Mouse (Mus musculus): ENCODE results near the gene Zfp773. TPM values are rescaled to one million over a fixed set of nuclear protein-coding genes. Genes with fewer than 3 reads are reported as not detected.
"Not testable (repeated sequence)": the region's sequence is repeated elsewhere in the genome, so short reads cannot be mapped to it uniquely, and the experiment has no call there.

Gene Zfp773
- 1.5 and 1.7 TPM in 2 replicates for polyA plus RNA-seq (2012; rRNA removed)

DNA sequence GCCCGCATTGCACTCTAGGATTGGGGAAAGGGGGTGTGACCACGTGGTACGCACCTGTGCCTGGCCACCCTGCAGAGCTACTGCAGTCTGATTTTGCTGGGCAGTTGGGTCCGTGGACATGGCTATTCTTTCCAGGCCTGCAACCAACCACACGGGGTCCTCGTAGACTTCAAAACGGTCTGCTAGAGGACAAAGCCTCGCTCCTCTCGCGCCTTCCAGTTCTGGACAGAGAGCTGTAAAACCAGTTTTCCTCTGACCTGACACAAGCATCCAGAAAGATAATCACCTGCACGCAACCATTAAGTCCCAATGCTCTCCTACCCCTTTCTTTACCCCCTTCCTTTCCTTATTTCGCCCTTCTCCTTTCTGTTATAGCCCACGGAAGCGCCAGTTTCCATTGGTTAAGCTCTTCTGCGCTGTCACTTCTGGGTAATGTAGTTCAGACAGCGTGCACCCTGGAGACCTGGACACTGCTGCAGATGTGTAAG lies at the start of gene Zfp773:
Zfp773 (minus strand) TSS at position 377 of the 488 bp plus-strand sequence.
- DNase-seq (ENCODE audit: extremely low spot score in 1 of 2, low spot score in 1 of 2), result peak; percentile 9 to 70

DNA sequence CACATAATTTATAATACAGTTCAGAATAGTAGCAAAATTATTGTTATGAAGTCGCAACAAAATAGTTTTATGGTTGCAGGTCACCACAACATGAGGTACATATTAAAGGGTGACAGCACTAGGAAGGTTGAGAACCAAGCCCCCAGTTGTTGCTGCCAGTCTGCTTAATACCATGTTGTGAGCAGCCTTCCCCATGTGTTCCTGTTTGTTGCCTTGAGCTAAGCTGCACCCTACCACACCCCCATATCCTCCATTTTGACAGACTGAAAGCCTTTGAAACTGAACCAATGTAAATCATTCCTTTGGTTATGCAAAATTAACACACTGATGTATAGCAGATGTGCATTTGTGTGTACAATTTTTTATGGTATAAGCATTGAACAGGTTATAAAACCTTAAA lies 49.3 kb upstream of the Zfp773 start:
- no peak for DNase-seq (ENCODE audit: extremely low spot score in 1 of 2, low spot score in 1 of 2)

DNA sequence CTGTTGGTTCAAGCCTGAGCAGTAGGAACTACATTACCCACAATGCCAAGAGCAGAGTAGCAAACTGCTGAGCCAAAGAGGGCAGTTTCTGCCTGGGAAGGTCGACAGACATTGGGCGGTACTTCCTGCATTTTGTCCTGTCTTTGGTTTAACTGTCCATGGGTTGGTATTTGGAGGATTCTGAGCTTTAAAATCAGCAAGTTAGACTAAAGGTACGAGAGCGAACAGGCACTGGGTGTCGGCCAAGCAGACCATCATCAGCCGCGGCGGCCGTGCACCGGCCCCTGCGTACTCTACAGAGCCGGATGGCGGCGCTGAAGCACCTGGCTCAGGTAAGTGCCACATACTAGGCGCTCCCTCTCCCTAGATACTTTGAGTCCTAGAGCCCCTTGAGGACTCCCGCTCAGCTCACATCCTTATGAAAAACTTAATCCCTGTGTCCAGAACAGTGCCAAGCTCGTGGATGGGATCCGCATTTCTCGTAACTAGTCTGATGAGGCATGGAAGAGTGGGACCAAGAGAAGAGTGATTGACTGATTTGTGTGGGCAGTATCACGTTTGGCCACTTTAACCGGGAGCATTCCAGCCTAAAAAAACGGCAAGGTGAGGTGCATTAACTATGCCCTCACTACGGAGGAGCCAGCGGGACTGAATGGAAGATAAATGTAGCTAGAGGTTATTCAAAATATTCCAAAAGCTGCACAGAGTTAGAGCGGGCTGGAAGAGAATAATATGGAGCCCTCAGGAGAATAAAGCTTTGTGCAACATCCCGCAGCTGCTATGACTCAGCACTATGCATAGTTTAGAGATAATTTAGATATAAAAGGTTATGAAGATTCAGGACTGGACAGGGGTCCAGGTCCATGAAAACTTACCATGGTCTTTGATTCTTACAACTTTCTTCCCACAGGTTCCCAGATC lies 34.9 kb upstream of the Zfp773 start, which contains the start of gene Zfp418:
Zfp418 (plus strand) TSS at position 104 of the 921 bp plus-strand sequence.
- DNase-seq (ENCODE audit: extremely low spot score in 1 of 2, low spot score in 1 of 2), result peak; percentile 71 to 85

DNA sequence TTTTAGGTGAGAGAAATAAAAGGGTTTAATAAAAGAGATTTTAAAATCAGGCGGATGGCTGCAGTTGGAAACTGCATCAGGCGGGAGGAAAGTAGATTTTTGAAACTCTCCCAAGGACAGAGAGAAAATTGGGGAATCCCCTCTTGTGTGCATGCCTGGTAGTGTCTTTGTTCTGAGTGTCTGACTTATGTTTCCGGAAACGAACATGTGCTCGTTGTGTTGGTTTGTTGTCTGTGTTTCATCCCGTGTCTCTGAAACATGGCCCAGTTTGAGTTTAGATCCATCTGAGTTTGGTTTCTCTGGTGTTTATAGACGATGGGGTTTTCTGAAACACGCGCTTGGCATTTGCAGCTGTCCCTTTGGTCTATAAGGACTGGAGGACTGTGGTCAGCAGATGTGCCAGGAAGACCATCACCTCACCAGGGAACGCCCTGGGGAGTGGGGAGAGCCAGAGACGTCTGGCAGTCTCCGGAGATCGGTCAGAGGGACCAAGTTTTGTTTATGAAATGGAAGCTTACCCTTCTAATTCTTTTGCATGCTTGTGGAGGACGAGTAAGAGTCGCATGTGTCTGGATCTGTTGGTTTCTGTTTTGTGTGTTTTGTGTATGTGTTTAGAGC lies 9.5 kb upstream of the Zfp773 start:
- DNase-seq (ENCODE audit: extremely low spot score in 1 of 2, low spot score in 1 of 2), result no peak

DNA sequence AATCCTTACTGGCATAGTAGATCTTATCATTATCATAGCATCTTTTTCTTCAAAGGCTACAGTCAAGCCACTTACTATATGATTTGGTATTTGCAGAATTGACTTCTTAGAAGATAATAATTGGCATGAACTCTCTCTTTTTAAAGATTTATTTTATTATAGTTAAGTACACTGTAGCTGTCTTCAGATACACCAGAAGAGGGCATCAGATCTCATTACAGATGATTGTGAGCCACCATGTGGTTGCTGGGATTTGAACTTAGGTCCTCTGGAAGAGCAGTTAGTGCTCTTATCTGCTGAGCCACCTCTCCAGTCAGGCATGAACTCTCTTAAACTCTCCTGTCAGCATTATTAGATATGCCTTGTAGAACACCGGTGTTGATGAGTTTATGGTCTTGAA lies 7.7 kb upstream of the Zfp773 start:
- no peak for DNase-seq (ENCODE audit: extremely low spot score in 1 of 2, low spot score in 1 of 2)

DNA sequence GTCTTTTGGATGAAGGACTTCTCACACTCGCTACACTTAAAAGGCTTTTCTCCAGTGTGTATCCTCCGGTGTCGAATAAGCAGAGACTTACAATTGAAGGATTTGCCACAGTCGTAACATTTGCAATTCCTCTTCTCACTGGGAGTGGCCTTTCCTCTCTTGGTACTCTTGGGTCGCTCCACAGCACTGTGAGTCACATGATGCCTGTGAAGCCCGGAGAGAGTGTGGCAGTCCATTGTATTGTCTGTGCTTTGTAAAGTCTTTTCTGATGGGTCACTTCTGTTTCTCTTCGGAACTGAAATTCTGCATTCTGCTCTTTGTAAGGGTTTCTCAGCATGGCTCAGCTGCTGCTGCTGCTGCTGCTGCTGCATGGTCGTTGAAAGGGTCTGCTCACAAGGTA lies 3.8 kb downstream of the Zfp773 start:
- no peak for DNase-seq (ENCODE audit: extremely low spot score in 1 of 2, low spot score in 1 of 2)

DNA sequence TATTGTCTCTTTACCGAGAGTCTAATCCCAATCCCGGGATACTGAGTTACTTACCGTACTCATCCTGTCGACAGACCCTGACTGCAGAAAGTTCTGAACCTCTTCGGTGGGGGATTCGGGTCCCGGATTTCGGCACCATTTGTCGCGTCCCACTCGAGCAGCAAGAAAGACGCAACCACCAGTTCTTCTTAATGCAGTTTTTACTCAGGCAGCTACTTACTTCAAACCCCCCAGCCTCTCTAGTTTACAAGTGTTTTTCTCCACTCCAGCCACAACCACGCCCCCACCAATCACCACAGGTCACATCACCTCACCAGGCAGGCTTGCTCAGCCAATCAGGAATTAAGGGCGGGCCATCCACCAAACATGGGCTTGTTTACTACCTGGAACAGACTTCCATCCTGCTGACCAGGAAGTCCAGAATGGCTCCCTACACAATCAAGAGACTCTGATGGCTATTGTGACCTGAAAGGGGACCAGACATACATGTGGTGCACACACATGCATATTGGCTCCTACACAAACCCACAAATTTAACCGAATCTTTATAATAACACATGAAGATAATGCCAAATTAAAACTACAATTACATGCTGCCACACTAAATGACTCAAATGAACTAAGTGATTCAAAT lies 5.9 kb downstream of the Zfp773 start:
- not testable (repeated sequence) for DNase-seq (ENCODE audit: extremely low spot score in 1 of 2, low spot score in 1 of 2)

DNA sequence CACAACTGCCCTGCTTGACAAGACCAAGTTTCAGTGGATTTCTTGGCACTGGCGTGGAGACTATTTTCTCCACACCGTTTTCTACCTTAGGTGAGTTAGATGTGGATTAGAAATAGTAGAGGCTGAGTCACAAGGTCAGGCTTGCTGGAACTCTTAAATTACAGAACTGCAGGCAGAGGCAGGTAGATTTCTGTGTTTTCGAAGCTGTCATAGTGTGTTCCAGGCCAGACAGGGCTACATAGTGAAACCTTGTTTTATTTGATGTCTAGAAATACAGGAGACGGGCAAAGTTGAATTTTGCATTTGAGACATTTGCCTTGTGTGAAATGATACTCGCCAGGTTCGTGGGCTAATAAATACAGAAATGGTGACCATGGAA lies 15.0 kb downstream of the Zfp773 start:
- DNase-seq (ENCODE audit: extremely low spot score in 1 of 2, low spot score in 1 of 2), result no peak

DNA sequence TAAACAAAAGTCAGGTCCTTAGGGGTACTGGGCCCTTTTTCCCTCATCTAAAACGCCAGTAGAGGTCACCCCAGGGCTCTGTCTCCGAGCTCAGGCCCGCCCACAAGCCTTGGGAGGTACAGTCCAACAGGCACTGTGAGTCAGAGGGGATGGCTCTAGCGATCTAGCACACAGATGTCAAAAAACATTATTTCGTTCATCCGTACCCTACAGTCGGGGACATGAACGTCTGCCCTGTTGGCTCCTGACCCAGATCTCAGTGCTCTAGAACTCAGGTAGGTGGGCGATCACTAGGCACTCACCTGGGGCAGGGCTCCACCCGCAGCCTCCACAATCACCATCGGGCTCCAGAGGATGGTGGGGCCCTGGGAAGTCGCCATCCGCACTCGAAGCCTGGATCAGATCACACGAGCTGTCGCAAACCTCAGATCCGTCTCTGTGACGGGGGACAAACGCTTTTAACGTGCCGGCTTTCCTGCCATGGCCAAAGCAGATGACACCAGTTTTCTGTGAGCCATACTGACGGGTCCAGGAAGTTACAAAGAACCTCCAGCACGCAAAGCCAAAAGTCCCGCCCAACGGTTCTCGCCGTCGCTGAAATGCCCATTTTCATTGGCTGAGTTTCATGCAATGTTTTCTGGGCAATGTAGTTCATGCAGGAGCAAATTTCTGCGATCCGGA lies 15.5 kb downstream of the Zfp773 start, which contains the start of gene Zfp954:
Zfp954 (minus strand) TSS at position 568 of the 681 bp plus-strand sequence.
- peak; percentile 84 to 94 for DNase-seq (ENCODE audit: extremely low spot score in 1 of 2, low spot score in 1 of 2)

DNA sequence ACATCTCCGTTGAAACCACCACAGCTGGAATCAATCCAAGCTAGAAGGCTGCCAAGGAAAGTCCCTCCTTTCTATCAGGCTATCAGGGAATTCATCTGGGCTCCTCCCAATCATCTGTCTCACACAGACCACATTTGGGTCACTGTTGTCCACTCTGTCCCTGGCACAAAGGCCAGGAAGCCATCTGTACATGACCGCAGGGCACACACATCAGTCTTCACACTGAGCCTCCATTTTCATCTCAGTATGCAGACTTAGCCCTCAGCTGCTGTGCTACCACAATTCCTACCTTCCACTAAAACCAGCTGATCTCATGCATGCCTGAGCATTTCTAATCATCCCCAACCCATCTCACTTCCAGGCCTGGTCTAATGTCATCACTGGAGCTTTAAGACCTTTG lies 18.1 kb downstream of the Zfp773 start:
- DNase-seq (ENCODE audit: extremely low spot score in 1 of 2, low spot score in 1 of 2), result no peak

DNA sequence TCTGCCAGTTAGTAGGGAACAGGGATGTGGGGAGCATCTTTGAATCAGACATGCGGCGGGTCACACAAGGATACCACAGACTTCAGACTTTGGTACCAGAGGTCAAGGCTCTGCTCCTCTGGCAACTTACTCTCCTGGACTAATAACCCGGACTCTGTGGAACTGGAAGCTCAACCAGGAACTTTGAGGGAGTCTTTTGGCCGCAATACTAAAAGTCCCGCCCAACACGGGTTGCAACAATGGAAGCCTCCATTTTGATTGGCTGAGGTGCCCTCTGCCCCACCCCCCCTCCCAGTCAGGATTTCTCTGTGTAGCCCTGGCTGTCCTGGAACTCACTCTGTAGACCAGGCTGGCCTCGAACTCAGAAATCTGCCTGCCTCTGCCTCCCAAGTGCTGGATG lies 28.1 kb downstream of the Zfp773 start:
- DNase-seq (ENCODE audit: extremely low spot score in 1 of 2, low spot score in 1 of 2), result no peak

Other genes with a start within 250 kb of the Zfp773 start
- 0.20 and 0.61 TPM in 2 replicates for gene Aurkc, start 141.5 kb downstream of the Zfp773 start, polyA plus RNA-seq (2012; rRNA removed)
- gene Zfp954, start 15.3 kb downstream of the Zfp773 start, polyA plus RNA-seq (2012; rRNA removed), result 13.5 and 14.8 TPM in 2 replicates
- 2.2 and 2.6 TPM in 2 replicates for gene Zfp418, start 34.6 kb upstream of the Zfp773 start, polyA plus RNA-seq (2012; rRNA removed)
- gene Zfp772, start 73.2 kb upstream of the Zfp773 start, polyA plus RNA-seq (2012; rRNA removed), result 15.8 and 18.1 TPM in 2 replicates
- gene Vmn2r29, start 110.6 kb upstream of the Zfp773 start, polyA plus RNA-seq (2012; rRNA removed), result 3.8 and 4.3 TPM in 2 replicates
- 8.2 and 9.9 TPM in 2 replicates for gene Gm45844, start 141.5 kb upstream of the Zfp773 start, polyA plus RNA-seq (2012; rRNA removed)
- 97.8 and 100 TPM in 2 replicates for gene Clcn4, start 164.1 kb upstream of the Zfp773 start, polyA plus RNA-seq (2012; rRNA removed)
- gene Vmn2r30, start 200.9 kb upstream of the Zfp773 start, polyA plus RNA-seq (2012; rRNA removed), result not detected in 2 replicates
- not detected in 2 replicates for gene Gm45783, start 237.8 kb upstream of the Zfp773 start, polyA plus RNA-seq (2012; rRNA removed)